Mouse (Mus musculus): ENCODE measurements around the gene Olfr749. TPM values are rescaled to one million over a fixed set of nuclear protein-coding genes. Genes with fewer than 3 reads are reported as not detected.

Olfr749 gene
- not detected for polyA plus RNA-seq (2017; shearing (Covaris generic))

GRCm38 (mm10) chr14:50744994-50745393, at the start of gene Olfr749:
Gene Olfr749 (minus strand): TSS chr14:50745094.

GRCm38 (mm10) chr14:50785251-50785637, 40.4 kb upstream of the Olfr749 start, which contains the start of gene Ttc5:
Gene Ttc5 (minus strand): TSS chr14:50785519.

GRCm38 (mm10) chr14:50707073-50707472, 37.8 kb downstream of the Olfr749 start, which contains the start of gene Olfr748:
Gene Olfr748 (plus strand): TSS chr14:50707373.

GRCm38 (mm10) chr14:50693106-50693505, 51.8 kb downstream of the Olfr749 start, which contains the start of gene Olfr747:
Gene Olfr747 (minus strand): TSS chr14:50693206.

Other genes starting within 250 kb of the Olfr749 start
- gene Olfr742, start 241.5 kb downstream of the Olfr749 start, polyA plus RNA-seq (2017; shearing (Covaris generic)), result not detected
- not detected for gene Olfr743, start 223.3 kb downstream of the Olfr749 start, polyA plus RNA-seq (2017; shearing (Covaris generic))
- not detected for gene Olfr744, start 130.2 kb downstream of the Olfr749 start, polyA plus RNA-seq (2017; shearing (Covaris generic))
- gene Olfr745, start 105.7 kb downstream of the Olfr749 start, polyA plus RNA-seq (2017; shearing (Covaris generic)), result not detected
- not detected for gene Olfr746, start 98.0 kb downstream of the Olfr749 start, polyA plus RNA-seq (2017; shearing (Covaris generic))
- not detected for gene Olfr747, start 51.9 kb downstream of the Olfr749 start, polyA plus RNA-seq (2017; shearing (Covaris generic))
- 0.22 TPM for gene Olfr748, start 37.7 kb downstream of the Olfr749 start, polyA plus RNA-seq (2017; shearing (Covaris generic))
- 87.5 TPM for gene Ttc5, start 40.4 kb upstream of the Olfr749 start, polyA plus RNA-seq (2017; shearing (Covaris generic))
- not detected for gene Ccnb1ip1, start 62.6 kb upstream of the Olfr749 start, polyA plus RNA-seq (2017; shearing (Covaris generic))
- gene Parp2, start 62.7 kb upstream of the Olfr749 start, polyA plus RNA-seq (2017; shearing (Covaris generic)), result 64.7 TPM
- 15.7 TPM for gene Tep1, start 125.5 kb upstream of the Olfr749 start, polyA plus RNA-seq (2017; shearing (Covaris generic))
- 0.14 TPM for gene Klhl33, start 152.4 kb upstream of the Olfr749 start, polyA plus RNA-seq (2017; shearing (Covaris generic))
- 101 TPM for gene Osgep, start 179.8 kb upstream of the Olfr749 start, polyA plus RNA-seq (2017; shearing (Covaris generic))
- 62.6 TPM for gene Apex1, start 179.9 kb upstream of the Olfr749 start, polyA plus RNA-seq (2017; shearing (Covaris generic))
- gene Pip4p1, start 185.8 kb upstream of the Olfr749 start, polyA plus RNA-seq (2017; shearing (Covaris generic)), result 138 TPM
- gene Pnp, start 186.0 kb upstream of the Olfr749 start, polyA plus RNA-seq (2017; shearing (Covaris generic)), result 26.3 TPM
- gene Gm49342, start 199.4 kb upstream of the Olfr749 start, polyA plus RNA-seq (2017; shearing (Covaris generic)), result not detected
- not detected for gene Pnp2, start 210.9 kb upstream of the Olfr749 start, polyA plus RNA-seq (2017; shearing (Covaris generic))

All from naive thymus-derived CD4-positive, alpha-beta T cell, adult 5 months (primary cell).